Mouse (Mus musculus) adrenal gland, postnatal 36 days (tissue): ENCODE results near the gene Abcf1. TPM values are rescaled to one million over a fixed set of nuclear protein-coding genes. Genes with fewer than 3 reads are reported as not detected.

Source experiments
- DNase-seq, 2 experiments: peaks; one replicate each; pipeline ENCODE4 v3.0.0; 2021; ENCODE audit warnings: mixed read lengths in 1 of 2
- microRNA-seq: library from miRNA; unstranded; fragments of <30 nt; microRNA quantifications from one replicate; pipeline ENCODE4 v1.2.0, GENCODE M21; 2021
- total RNA-seq, 2 experiments: library from RNA; stranded (reverse); gene quantifications; 2 replicates each; pipeline ENCODE4 v1.2.3; 2021

Gene Abcf1
- total RNA-seq, 2 experiments from 2014 or later, result 90.0 to 96.2 TPM

- DNase-seq, result peak in 1 of 2 experiments; percentile 41
These were observed 49.7 kb downstream of the Abcf1 start for GRCm38 (mm10) chr17:35919864-35920301.

- peak; percentile 94 to 96 for DNase-seq
These were observed 50.4 kb downstream of the Abcf1 start for GRCm38 (mm10) chr17:35919060-35919715.

GRCm38 (mm10) chr17:35918276-35919059, 51.1 kb downstream of the Abcf1 start:
- DNase-seq, result peak; percentile 40 to 42

GRCm38 (mm10) chr17:35917463-35918251, 51.9 kb downstream of the Abcf1 start:
- DNase-seq, result peak in 1 of 2 experiments; percentile 28

- peak; percentile 35 to 47 for DNase-seq
These were observed 52.5 kb downstream of the Abcf1 start for GRCm38 (mm10) chr17:35917143-35917462.

GRCm38 (mm10) chr17:35916297-35917142, 53.0 kb downstream of the Abcf1 start, which contains the start of the genes Mrps18b and Ppp1r10:
Mrps18b (minus strand) TSS chr17:35916389.
Ppp1r10 (plus strand) TSS chr17:35916434.
- peak; percentile 98 to 99 for DNase-seq

- no peak for DNase-seq
These were observed 53.8 kb downstream of the Abcf1 start for GRCm38 (mm10) chr17:35915538-35916296.

- DNase-seq, result no peak
These were observed 54.6 kb downstream of the Abcf1 start for GRCm38 (mm10) chr17:35914975-35915374.

- peak; percentile 96 to 99 for DNase-seq
These were observed 59.6 kb downstream of the Abcf1 start, which contains the start of gene Atat1 for GRCm38 (mm10) chr17:35909919-35910369. Atat1 (minus strand) TSS chr17:35910075.

GRCm38 (mm10) chr17:35909186-35909918, 60.2 kb downstream of the Abcf1 start:
- DNase-seq, result peak in 1 of 2 experiments; percentile 15

GRCm38 (mm10) chr17:35907609-35908008, 62.0 kb downstream of the Abcf1 start:
- DNase-seq, result no peak

Small RNAs within 50 kb of the gene (microRNA-seq; reads per million reads assigned to microRNA genes)
- gene Mir1894, result not detected
- 130 reads per million, percentile 56 among the genes with 10 or more reads in this experiment for gene Mir877

Other genes with a start within 250 kb of the Abcf1 start
- 10 to 100 TPM; 19.2 to 36.5 TPM for gene Ier3, start 148.1 kb downstream of the Abcf1 start, total RNA-seq
- 10 to 100 TPM; 60.5 to 73.4 TPM for gene Flot1, start 146.5 kb downstream of the Abcf1 start, total RNA-seq
- 100 to 1,000 TPM; 188 to 218 TPM for gene Tubb5, start 131.5 kb downstream of the Abcf1 start, total RNA-seq
- gene Mdc1, start 128.2 kb downstream of the Abcf1 start, total RNA-seq, result 10 to 100 TPM; 18.3 to 18.7 TPM
- 1 to 10 TPM; 6.7 to 7.5 TPM for gene Nrm, start 108.4 kb downstream of the Abcf1 start, total RNA-seq
- gene Ppp1r18, start 104.2 kb downstream of the Abcf1 start, total RNA-seq, result 10 to 100 TPM; 26.1 to 35.1 TPM
- gene Dhx16, start 89.9 kb downstream of the Abcf1 start, total RNA-seq, result 10 to 100 TPM; 37.5 to 40.8 TPM
- gene 2310061I04Rik, start 72.3 kb downstream of the Abcf1 start, total RNA-seq, result 10 to 100 TPM; 47.0 to 49.4 TPM
- gene Atat1, start 59.7 kb downstream of the Abcf1 start, total RNA-seq, result 10 to 100 TPM; 26.0 to 33.0 TPM
- gene Mrps18b, start 53.4 kb downstream of the Abcf1 start, total RNA-seq, result 10 to 100 TPM; 92.6 to 97.8 TPM
- 100 to 1,000 TPM in 1 of 2 experiments, 10 to 100 TPM in 1; 96.2 to 108 TPM for gene Ppp1r10, start 53.3 kb downstream of the Abcf1 start, total RNA-seq
- gene Gnl1, start 10.1 kb upstream of the Abcf1 start, total RNA-seq, result 10 to 100 TPM; 51.2 to 54.4 TPM
- 10 to 100 TPM; 18.3 to 19.1 TPM for gene Prr3, start 10.5 kb upstream of the Abcf1 start, total RNA-seq
- 1 to 10 TPM; 6.5 to 9.3 TPM for gene H2-T24, start 50.8 kb upstream of the Abcf1 start, total RNA-seq
- 10 to 100 TPM; 57.8 to 68.4 TPM for gene H2-T23, start 63.1 kb upstream of the Abcf1 start, total RNA-seq
- gene H2-T22, start 73.0 kb upstream of the Abcf1 start, total RNA-seq, result 10 to 100 TPM; 33.5 to 33.8 TPM
- not detected for gene Gm6034, start 73.2 kb upstream of the Abcf1 start, total RNA-seq
- gene Gm11127, start 88.6 kb upstream of the Abcf1 start, total RNA-seq, result 1 to 10 TPM; 4.1 to 6.1 TPM
- gene Gm19684, start 151.9 kb upstream of the Abcf1 start, total RNA-seq, result under 1 TPM; 0.16 to 0.30 TPM
- gene Gm7030, start 159.7 kb upstream of the Abcf1 start, total RNA-seq, result not detected
- not detected for gene Gm8909, start 198.8 kb upstream of the Abcf1 start, total RNA-seq
- not detected for gene H2-T3, start 220.5 kb upstream of the Abcf1 start, total RNA-seq